Mouse (Mus musculus): ENCODE data around the gene Bcl7c. TPM values are rescaled to one million over a fixed set of nuclear protein-coding genes. Genes with fewer than 3 reads are reported as not detected.
"Not testable (repeated sequence)": the region's sequence is repeated elsewhere in the genome, so short reads cannot be mapped to it uniquely, and the experiment has no call there.

The Bcl7c gene
- polyA plus RNA-seq, 1 experiment = 69.0 TPM

- H3K27ac ChIP-seq (ENCODE audit: control insufficient read depth, insufficient read depth, low read depth, low read length) = no peak overlapping the region
- no peaks in the 10 kb centered on the region; the same call in 1 of the 2 replicates for H3K36me3 ChIP-seq (ENCODE audit: control insufficient read depth, insufficient read depth, low read length)
- no peaks in the 10 kb centered on the region for H3K27me3 ChIP-seq (ENCODE audit: control insufficient read depth, insufficient read depth, low read length)
- H3K4me3 ChIP-seq (ENCODE audit: control insufficient read depth, low read depth, low read length) = no peak overlapping the region
- no peak for TF ChIP-seq POLR2A (IDR thresholded peaks at IDR 0.05; ENCODE audit: control insufficient read depth, low read depth, low read length)
- TF ChIP-seq CTCF (IDR thresholded peaks at IDR 0.05; ENCODE audit: control insufficient read depth, insufficient read depth, insufficient replicate concordance, low read depth, low read length) = no peak
- peaks cover 13% of the 10 kb centered on the region for H3K4me1 ChIP-seq (ENCODE audit: control insufficient read depth, insufficient read depth, low read length)
Measured at GRCm38 (mm10) chr7:127705706-127706105, 3.0 kb downstream of the Bcl7c start.

DNA sequence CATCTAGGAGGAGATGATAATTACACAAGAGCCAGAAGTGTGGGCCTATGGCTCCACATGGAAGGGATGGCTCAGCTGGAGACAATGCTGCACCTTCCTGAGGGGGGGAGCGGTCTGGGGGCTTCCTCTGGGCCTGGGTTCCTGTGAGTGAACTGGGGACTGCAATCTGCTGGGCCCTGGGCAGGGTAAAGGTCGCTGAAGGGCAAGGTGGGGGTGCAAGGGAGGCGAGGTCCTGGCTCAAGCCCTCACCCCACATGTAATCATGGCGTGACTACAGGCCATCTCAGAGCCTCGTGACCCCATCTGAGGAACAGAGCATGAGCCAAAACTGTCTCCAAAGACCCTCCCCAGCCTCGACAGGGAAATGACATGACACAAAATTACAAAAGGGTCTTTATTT lies 4.1 kb downstream of the Bcl7c start:
- no peaks in the 10 kb centered on the region for H3K27me3 ChIP-seq (ENCODE audit: control insufficient read depth, insufficient read depth, low read length)
- TF ChIP-seq CTCF (IDR thresholded peaks at IDR 0.05; ENCODE audit: control insufficient read depth, insufficient read depth, insufficient replicate concordance, low read depth, low read length) (no peak), POLR2A (IDR thresholded peaks at IDR 0.05; ENCODE audit: control insufficient read depth, low read depth, low read length) (no peak)
- no peak overlapping the region for H3K4me3 ChIP-seq (ENCODE audit: control insufficient read depth, low read depth, low read length)
- no peak overlapping the region for H3K27ac ChIP-seq (ENCODE audit: control insufficient read depth, insufficient read depth, low read depth, low read length)
- no peaks in the 10 kb centered on the region; the same call in 1 of the 2 replicates for H3K36me3 ChIP-seq (ENCODE audit: control insufficient read depth, insufficient read depth, low read length)
- H3K4me1 ChIP-seq (ENCODE audit: control insufficient read depth, insufficient read depth, low read length) = peaks cover 13% of the 10 kb centered on the region

- H3K4me1 ChIP-seq (ENCODE audit: control insufficient read depth, insufficient read depth, low read length) = peaks cover 10% of the 10 kb centered on the region
- H3K27me3 ChIP-seq (ENCODE audit: control insufficient read depth, insufficient read depth, low read length) = no peaks in the 10 kb centered on the region
- TF ChIP-seq POLR2A (IDR thresholded peaks at IDR 0.05; ENCODE audit: control insufficient read depth, low read depth, low read length) = no peak
- no peak for TF ChIP-seq CTCF (IDR thresholded peaks at IDR 0.05; ENCODE audit: control insufficient read depth, insufficient read depth, insufficient replicate concordance, low read depth, low read length)
- H3K36me3 ChIP-seq (ENCODE audit: control insufficient read depth, insufficient read depth, low read length) = no peaks in the 10 kb centered on the region; the same call in 1 of the 2 replicates
- no peak overlapping the region for H3K27ac ChIP-seq (ENCODE audit: control insufficient read depth, insufficient read depth, low read depth, low read length)
- H3K4me3 ChIP-seq (ENCODE audit: control insufficient read depth, low read depth, low read length) = no peak overlapping the region
Measured at GRCm38 (mm10) chr7:127703561-127704178, 5.1 kb downstream of the Bcl7c start.

DNA sequence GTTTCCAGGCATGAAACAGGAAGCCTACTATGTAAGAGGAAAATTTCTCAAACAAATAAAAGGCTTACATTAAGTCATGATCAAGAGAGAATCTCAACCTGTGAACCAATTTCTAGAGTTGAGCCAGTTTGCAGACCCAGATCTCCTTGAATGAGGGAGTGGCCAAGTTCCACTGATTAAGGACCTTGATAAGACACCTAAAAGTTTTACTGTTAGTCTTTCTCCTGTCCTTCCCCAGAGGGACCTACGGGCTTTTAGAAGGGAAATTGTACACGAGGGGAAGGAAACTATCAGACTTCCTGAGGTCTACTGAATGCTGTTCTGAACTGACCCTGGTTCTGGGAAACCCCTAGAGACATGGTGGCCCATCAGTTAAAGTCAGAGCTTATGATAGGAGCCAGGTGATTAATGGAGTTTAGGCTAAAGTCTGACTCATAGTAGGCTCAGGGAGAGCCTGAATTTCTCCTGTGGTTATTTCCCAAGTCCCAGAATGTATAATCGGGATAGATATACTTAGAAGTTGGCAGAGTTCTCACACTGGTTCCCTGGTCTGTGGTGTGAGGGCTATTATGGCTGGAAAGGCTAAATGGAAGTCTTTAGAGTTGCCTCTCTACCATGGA lies 7.9 kb downstream of the Bcl7c start:
- H3K4me3 ChIP-seq (ENCODE audit: control insufficient read depth, low read depth, low read length) = no peak overlapping the region
- H3K27me3 ChIP-seq (ENCODE audit: control insufficient read depth, insufficient read depth, low read length) = no peaks in the 10 kb centered on the region
- H3K4me1 ChIP-seq (ENCODE audit: control insufficient read depth, insufficient read depth, low read length) = no peaks in the 10 kb centered on the region
- H3K27ac ChIP-seq (ENCODE audit: control insufficient read depth, insufficient read depth, low read depth, low read length) = no peak overlapping the region
- no peaks in the 10 kb centered on the region for H3K36me3 ChIP-seq (ENCODE audit: control insufficient read depth, insufficient read depth, low read length)
- TF ChIP-seq CTCF (IDR thresholded peaks at IDR 0.05; ENCODE audit: control insufficient read depth, insufficient read depth, insufficient replicate concordance, low read depth, low read length) = no peak
- no peak for TF ChIP-seq POLR2A (IDR thresholded peaks at IDR 0.05; ENCODE audit: control insufficient read depth, low read depth, low read length)

- H3K36me3 ChIP-seq (ENCODE audit: control insufficient read depth, insufficient read depth, low read length) = no peaks in the 10 kb centered on the region
- no peaks in the 10 kb centered on the region for H3K27me3 ChIP-seq (ENCODE audit: control insufficient read depth, insufficient read depth, low read length)
- TF ChIP-seq CTCF (IDR thresholded peaks at IDR 0.05; ENCODE audit: control insufficient read depth, insufficient read depth, insufficient replicate concordance, low read depth, low read length) = no peak
- no peak for TF ChIP-seq POLR2A (IDR thresholded peaks at IDR 0.05; ENCODE audit: control insufficient read depth, low read depth, low read length)
- H3K4me1 ChIP-seq (ENCODE audit: control insufficient read depth, insufficient read depth, low read length) = no peaks in the 10 kb centered on the region
- H3K4me3 ChIP-seq (ENCODE audit: control insufficient read depth, low read depth, low read length) = no peak overlapping the region
- H3K27ac ChIP-seq (ENCODE audit: control insufficient read depth, insufficient read depth, low read depth, low read length) = no peak overlapping the region
Measured at GRCm38 (mm10) chr7:127698986-127699385, 9.7 kb downstream of the Bcl7c start.

DNA sequence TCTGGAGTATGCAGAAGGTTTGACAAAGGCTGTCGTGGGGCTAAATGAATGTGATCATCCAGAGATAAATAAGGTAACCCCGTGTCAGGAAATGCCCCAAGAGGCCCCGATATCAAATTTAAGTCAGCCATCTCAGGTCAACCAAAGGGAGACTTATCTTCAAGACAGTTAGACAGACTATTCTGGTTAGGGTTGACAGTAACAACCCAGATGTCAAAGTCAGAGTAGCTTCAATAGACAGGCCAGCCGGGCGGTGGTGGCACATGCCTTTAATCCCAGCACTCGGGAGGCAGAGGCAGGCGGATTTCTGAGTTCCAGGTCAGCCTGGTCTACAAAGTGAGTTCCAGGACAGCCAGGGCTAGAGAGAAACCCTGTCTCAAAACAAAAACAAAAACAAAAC lies 15.0 kb downstream of the Bcl7c start:
- not testable (repeated sequence) for H3K27me3 ChIP-seq (ENCODE audit: control insufficient read depth, insufficient read depth, low read length); H3K27ac ChIP-seq (ENCODE audit: control insufficient read depth, insufficient read depth, low read depth, low read length); H3K4me3 ChIP-seq (ENCODE audit: control insufficient read depth, low read depth, low read length); H3K36me3 ChIP-seq (ENCODE audit: control insufficient read depth, insufficient read depth, low read length); H3K4me1 ChIP-seq (ENCODE audit: control insufficient read depth, insufficient read depth, low read length)

DNA sequence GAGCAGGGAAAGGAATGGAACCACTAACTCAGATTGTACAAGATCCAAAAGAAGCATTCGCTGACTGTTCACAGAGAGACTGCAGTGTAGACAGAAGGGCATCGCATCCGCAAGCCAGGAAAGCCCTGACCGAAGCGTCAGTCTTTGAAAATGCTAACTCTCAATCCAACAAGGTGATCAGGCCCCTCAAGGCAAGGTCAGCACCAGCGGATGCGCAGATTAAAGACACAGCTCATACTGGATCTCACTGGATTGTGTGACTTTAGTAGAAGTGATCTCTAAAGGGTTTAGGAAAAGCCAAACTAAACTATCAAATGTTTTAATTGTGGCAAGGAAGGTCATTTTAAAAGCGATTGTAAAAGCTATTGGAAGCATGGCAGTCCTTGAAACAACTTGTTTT lies 15.4 kb downstream of the Bcl7c start:
- no peak overlapping the region for H3K4me3 ChIP-seq (ENCODE audit: control insufficient read depth, low read depth, low read length)
- H3K36me3 ChIP-seq (ENCODE audit: control insufficient read depth, insufficient read depth, low read length) = no peaks in the 10 kb centered on the region
- no peak overlapping the region for H3K27ac ChIP-seq (ENCODE audit: control insufficient read depth, insufficient read depth, low read depth, low read length)
- TF ChIP-seq CTCF (IDR thresholded peaks at IDR 0.05; ENCODE audit: control insufficient read depth, insufficient read depth, insufficient replicate concordance, low read depth, low read length) (no peak), POLR2A (IDR thresholded peaks at IDR 0.05; ENCODE audit: control insufficient read depth, low read depth, low read length) (no peak)
- H3K4me1 ChIP-seq (ENCODE audit: control insufficient read depth, insufficient read depth, low read length) = peaks cover 7% of the 10 kb centered on the region
- no peaks in the 10 kb centered on the region for H3K27me3 ChIP-seq (ENCODE audit: control insufficient read depth, insufficient read depth, low read length)

Data from testis, adult 2 months (tissue).